Mouse (Mus musculus) kidney, adult 2 months (tissue): Measurements from ENCODE around the gene Mbtps1.

ENCODE experiments used
- CTCF ChIP-seq: fragments of 200-500 bp; conservative IDR thresholded peaks from 2 replicates; pipeline ENCODE4 v1.5.1; 2011; ENCODE audit warnings: low read depth, mild to moderate bottlenecking, control low read depth, low read length, moderate library complexity, mixed read lengths; ENCODE audit not compliant: insufficient read depth, insufficient read length
- POLR2A ChIP-seq: fragments of 200-500 bp; IDR thresholded peaks from one replicate; pipeline ENCODE4 v1.6.1; 2011; ENCODE audit warnings: low read depth, low read length, control low read depth

DNA sequence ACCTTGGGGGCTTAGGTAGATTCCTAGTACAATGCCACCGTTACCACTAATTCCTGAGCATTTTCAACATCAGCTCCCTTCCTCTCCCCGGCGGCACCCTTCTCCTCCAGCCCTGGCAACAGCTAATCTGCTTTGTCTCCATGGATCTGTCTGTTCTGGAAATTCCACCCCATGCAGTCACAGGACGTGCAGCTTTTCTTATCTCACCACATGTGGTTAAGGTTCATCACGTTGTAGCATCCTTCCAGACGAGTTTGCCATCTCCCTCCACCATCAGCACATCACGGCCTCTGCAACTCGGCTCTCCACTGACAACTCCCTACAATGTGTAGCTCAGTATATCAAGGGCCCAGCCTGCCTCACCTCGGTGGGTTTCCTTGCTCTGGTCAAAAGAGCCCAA lies 53.0 kb downstream of the Mbtps1 start:
- TF ChIP-seq CTCF, result no peak
- no peak for TF ChIP-seq POLR2A
